Mouse (Mus musculus) inflammation-experienced regulatory T-cells (primary cell): Measurements from ENCODE around the gene Cobll1. TPM values are rescaled to one million over a fixed set of nuclear protein-coding genes. Genes with fewer than 3 reads are reported as not detected.

Experiments used
- polyA plus RNA-seq, 2 experiments: library from polyadenylated mRNA; unstranded; fragments of 100-300 nt; shearing (Covaris generic); gene quantifications; one replicate each; pipeline ENCODE4 v1.2.1; 2017

Cobll1 gene
- 10 to 100 TPM in 1 of 2 experiments, 1 to 10 TPM in 1; 7.6 to 12.6 TPM for polyA plus RNA-seq

DNA sequence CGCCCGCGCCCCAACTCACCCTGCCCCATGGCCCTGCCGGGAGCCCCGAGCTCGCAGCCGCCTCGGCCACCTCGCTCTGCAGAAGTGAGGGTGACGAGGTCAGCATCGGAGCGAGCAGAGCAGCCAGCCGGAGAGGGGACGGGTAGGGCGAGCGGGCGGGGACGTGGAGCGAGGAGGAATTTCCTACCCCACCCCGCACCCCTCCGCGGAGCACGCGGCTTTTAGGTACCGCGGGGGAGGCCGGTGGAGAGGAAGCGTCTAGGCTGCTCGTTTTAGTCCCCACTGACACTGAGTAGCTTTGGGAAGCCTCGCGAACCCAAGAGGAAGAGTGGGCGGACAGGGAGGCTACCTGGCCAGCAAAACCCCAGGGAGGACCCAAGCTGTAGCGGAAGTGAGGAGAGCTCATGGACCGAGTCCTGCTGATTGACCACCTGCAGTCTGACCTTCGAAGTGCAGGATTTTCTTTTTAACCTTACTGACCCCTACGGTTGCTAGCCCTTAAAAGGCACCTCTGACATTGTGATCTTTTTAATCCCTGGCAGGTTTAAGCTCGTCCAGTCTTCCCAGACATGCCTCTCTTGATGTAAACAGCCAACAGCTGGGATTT, at the start of gene Cobll1:
Gene Cobll1 (minus strand): TSS at position 440 of the 607 bp plus-strand sequence.

Other genes with a start within 250 kb of the Cobll1 start
- gene Grb14, start 214.4 kb downstream of the Cobll1 start, polyA plus RNA-seq, result not detected
- 1 to 10 TPM in 1 of 2 experiments, under 1 TPM in 1; 0.25 to 1.2 TPM for gene Slc38a11, start 124.6 kb upstream of the Cobll1 start, polyA plus RNA-seq